Mouse (Mus musculus): ENCODE measurements at regions not wholly inside any gene's neighbourhood (a gene's known extent, or its start where the extent isn't known, plus 50 kb on each side); places are given as distances from the start of the nearest gene placed in this dataset.

DNA sequence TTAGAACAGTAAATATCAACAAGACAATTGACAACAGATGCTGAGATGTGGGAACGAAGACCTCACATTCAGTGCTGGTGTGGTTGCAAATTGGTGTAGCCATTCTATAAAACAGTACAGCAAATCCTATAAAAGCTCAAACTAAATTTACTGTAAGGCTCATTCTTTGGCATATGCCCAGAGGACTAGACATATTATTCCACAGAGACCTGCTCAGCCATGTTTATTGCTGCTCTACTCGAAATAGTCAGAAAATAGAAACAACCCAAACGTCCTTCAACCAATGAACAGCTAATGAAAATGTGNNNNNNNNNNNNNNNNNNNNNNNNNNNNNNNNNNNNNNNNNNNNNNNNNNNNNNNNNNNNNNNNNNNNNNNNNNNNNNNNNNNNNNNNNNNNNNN, 2681.6 kb upstream of the 5930422O12Rik start:
- no peaks in the 10 kb centered on the region for H3K27me3 ChIP-seq (ENCODE audit: insufficient read depth, low read length)
- ATAC-seq (no peak), DNase-seq (ENCODE audit: low spot score) (no peak)
- H3K4me3 ChIP-seq (ENCODE audit: low read length) = no peak overlapping the region
- no peaks in the 10 kb centered on the region for H3K9me3 ChIP-seq (ENCODE audit: low read length)
- WGBS = 81% methylated on average over 3 of the region's 3 CpGs
- TF ChIP-seq CTCF (IDR thresholded peaks at IDR 0.05; ENCODE audit: low read depth) = no peak
- H3K27ac ChIP-seq = no peak overlapping the region
- H3K36me3 ChIP-seq (ENCODE audit: insufficient read depth, low read length) = no peaks in the 10 kb centered on the region
- H3K4me1 ChIP-seq (ENCODE audit: insufficient read depth, low read length) = no peaks in the 10 kb centered on the region
- H3K9ac ChIP-seq (replicated peaks; ENCODE audit: low read length) = no peak overlapping the region
- H3K4me2 ChIP-seq (ENCODE audit: low read depth, low read length) = no peak overlapping the region

All from hindbrain, postnatal 0 days (tissue).